Mouse (Mus musculus) 3T3-L1 (cell line): ENCODE measurements around the gene Med26.

Experiments used
- DNase-seq: peaks from one replicate; pipeline ENCODE4 v3.0.0-alpha.2; 2015; ENCODE audit warnings: low read depth, low spot score

Gene Med26

GRCm38 (mm10) chr8:72491680-72492621 lies 56.1 kb downstream of the Med26 start, which contains the start of gene Slc35e1:
Gene Slc35e1, minus strand, starts transcription at chr8:72492614.
- peak; percentile 69 for DNase-seq

- DNase-seq, result peak; percentile 57
Measured at GRCm38 (mm10) chr8:72491017-72491416, 57.1 kb downstream of the Med26 start.

DNA sequence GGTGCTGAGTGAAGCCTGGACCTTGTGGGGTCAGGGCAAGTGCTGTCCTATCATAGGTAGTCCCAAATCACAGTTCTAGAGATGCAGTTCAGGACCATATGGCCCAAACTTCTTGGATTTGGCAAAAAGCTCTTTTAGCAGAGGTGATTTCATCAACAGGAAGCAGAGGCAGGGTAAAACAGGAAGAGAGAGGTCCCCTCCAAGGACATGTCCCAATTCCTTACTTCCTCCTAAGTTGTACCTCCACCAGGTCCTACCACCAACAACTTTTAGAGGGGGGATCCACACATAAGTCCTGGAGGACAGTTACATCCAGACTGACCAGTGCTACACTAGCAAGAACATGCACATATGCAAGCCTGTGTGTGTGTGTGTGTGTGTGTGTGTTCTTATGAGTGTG lies 61.1 kb downstream of the Med26 start:
- DNase-seq, result no peak

DNA sequence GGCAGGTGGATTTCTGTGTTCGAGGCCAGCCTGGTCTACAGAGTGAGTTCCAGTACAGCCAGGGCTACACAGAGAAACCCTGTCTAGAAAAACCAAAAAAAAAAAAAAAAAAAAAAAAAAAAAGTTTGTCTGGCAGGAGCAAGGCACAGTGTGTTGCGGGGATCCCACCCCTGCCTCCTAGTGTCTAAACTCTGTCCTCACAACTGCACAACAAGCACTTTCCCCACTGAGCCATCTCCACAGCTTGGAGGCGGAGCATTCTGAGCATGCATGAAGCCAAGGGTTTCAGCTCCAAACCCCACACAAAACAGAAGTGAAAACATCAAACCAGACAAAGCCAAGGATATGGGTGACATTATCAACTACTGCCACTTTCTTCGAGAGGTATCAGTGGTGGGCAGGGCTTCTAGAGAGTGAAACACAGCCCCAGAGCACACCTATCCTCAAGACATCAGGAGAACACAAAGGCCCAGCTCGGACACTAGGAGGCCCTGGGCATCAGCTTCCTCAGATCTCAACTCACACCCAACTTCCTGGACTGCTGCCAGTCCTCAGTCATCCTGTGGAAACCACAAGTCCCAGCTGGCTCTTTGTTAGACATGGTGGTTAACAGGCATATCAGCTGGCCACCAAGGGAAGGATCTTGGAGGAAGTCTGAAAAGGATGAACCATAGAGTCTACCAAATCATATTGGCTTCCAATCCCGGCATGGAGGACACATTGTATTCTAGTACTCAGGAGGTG lies 62.4 kb downstream of the Med26 start:
- peak; percentile 85 for DNase-seq

DNA sequence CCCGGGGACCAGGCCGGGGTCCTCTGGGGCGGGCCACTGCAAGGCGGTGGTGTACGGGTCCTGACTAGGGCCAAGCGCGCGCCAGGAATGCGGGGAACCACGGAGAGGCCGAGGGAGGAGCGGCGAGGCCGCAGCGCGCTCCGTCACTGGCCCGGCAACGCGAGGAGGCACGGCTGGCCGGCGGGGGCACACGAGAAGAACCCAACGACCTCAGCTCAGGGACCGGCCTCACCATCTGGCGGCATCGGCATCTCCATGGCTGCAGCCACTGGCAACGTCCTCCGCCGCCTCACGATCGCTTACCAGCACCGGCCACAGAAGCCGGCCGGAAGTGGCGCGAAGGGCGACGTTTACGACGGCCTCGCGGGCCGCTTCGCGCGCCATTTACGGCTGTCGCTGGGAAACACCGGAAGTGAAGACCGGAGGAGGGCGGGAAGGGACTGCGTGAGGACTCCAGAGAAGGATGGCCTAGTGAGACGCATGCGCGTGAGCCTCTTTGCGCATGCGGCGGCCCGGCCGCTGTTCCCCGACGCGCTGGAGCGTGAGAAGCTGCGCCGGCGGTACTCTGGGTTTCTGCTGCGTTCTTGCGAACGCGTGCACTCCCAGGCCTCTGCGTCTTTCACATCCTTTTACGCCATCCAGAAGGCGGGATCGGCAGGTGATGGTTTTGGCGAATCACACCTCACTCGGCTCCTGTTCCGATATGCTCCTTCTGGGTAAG lies 73.1 kb downstream of the Med26 start, which contains the start of gene Cherp:
Gene Cherp, minus strand, starts transcription at position 401 of the 721 bp plus-strand sequence.
- peak; percentile 100 for DNase-seq

GRCm38 (mm10) chr8:72470684-72471083 lies 77.4 kb downstream of the Med26 start:
- DNase-seq, result no peak

- DNase-seq, result no peak
Measured at GRCm38 (mm10) chr8:72469984-72470383, 78.1 kb downstream of the Med26 start.

DNA sequence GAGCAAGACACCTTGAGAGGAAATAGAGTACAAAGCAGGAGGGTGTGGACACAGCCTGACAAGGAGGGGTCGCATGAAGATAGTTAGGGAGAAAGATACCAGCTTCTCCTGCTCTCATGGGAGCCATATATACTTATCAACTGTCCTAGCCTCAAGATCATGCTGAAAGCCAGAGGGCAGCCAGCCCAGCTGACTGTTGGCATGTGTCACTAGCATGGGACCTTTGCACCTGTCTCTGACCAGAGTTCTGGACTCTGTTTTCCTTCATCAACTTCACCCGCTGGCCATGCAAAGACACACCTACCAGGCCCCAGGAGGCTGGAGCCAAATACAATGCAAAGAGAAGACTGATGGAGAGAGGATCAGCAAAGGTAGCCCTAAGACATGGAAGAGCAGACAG lies 78.8 kb downstream of the Med26 start:
- DNase-seq, result no peak

DNA sequence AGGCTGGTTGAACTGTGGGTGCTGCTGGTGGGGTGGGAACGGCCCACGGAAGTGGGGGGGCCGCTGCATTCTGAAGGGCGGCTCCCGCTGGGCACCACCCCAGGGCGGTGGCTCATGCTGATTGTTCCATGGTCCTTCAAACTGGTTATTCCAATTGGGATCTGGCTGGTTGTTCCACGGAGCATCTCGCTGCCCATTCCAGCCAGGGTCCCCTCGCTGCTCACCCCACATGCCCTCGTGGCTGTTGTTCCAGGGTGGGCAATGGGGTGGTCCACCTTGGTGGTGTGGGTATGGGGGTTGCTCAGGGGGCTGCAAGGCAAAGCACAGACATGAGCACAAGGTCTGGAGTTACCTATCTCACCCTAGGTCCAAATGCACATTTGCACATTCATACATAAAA lies 83.9 kb downstream of the Med26 start:
- no peak for DNase-seq

DNA sequence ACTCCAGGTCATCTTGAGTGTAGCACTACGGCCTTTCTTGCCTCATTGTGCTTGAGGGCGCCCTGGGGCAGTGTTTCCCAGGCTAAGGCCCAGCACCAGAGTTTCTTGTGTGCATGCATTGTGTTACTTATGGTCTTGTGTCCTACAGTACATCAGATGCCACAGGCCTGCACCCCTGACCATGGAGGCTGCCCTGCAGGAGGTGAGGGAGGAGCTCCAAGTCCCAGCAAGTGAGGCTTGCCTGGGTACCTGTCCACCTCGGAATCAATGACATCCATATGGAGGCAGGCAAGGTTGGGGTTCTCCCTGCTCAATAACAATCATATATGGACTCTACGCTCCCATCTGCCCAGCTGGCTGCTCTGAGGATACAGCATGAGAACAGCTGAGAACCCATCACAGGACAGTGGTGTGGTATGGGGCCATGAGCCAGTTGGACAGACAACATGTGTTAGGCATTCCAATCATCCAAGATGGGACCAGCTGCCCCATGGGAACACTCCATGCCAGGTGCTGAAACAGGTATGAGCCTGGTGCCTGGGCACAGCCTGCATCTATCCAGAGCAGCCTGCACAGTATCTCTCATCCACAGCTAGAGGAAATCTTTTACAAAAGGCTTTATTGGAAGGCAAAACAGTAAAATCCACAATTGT lies 88.1 kb downstream of the Med26 start:
- DNase-seq, result no peak

GRCm38 (mm10) chr8:72458457-72458856 lies 89.6 kb downstream of the Med26 start:
- DNase-seq, result no peak

DNA sequence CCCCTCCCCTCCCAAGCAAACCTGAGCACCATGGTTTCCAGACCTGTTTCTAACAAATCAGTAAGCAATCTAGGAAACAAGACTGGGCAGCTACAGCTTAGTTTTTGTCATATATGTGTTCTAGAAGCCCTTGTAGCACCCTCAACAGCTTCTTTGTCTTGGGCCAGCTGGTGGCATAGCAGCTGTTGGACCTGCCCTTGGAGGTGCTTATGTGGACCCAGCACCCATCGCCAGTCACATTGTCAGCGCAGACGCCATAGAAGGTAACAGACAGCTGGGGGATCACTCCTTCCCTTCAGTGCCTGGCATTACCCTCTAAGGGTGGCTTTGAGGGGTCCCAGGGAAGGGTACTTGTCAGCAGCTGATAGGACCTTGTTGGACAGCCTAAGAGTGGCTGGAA lies 90.3 kb downstream of the Med26 start:
- DNase-seq, result no peak

DNA sequence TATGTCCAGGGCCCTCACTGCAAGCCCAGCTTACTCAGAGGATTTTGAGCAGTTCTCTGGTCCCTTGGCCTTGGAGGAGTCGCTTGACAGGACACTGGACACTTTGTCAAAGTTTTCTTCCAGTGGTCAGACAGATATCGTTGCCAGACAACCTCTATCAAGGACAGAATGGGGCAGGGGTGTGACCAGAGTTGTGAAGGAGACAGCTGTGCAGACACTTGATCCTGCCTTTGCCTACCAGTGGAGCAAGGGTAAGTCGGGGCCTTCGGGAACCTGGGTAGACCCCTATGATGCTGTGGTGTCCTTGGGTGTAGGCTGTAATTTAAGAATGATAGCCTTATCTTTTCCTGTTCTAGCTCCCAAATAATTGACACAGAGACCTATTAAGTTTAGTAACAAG lies 92.8 kb downstream of the Med26 start:
- no peak for DNase-seq

DNA sequence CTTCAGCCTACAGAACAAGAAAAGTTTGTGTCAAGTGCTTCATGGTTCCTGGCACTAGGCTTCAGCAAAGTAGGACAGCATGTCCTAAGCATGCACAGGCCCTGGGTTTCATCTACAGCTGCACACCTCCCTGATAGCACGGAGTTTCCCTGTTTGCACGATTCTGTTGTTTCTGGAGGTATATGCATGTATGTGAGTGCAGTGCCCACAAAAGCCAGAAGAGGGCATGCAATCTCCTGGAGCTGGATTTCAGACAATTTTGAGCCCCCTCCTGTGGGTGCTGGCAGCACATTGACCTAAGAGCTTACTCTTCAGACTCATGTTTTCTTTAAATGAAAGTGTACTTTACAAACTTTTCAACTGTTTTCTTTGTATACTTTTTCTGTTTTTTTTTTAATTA lies 94.2 kb downstream of the Med26 start:
- no peak for DNase-seq

DNA sequence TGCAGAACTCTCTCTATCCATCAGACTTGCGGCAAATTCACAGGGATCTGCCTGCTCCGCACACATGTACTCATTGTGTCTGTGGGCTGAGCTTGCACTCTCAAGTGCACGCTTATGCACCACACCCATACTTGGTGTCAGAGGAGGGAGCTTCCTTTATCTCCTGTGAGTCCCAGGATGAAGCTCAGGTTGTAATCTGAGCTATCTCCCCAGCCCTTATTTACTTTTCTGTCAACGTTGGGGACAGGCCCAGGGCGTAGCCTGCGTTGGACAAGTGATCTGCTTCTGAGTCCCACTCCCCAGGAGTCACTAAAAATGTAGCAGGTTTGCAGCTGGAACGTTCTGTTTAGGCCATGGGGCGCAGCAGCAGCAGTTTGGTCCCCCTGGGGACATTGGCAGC lies 96.6 kb downstream of the Med26 start:
- DNase-seq, result no peak

DNA sequence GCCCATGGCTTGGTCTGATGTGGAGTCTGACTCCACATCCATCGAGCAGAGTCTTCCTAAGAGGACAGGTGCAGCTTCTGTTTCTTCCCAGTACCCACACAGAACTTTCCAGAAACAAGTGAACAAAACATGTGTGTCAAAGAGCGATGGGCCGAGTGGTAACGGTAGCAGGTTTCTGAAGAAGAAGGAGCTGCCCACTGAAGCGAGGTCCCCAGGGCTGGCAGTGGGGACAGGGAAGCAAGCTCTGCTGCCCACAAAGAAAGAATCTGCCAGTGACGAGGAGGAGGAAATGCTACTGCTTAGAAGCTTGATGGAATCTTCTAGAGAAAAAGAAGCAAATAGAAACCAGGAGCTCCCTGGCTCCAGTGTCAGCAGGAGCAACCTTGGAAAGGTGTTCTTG lies 103.0 kb downstream of the Med26 start:
- DNase-seq, result no peak
